Mouse (Mus musculus): ENCODE results near the gene Fez1. TPM values are rescaled to one million over a fixed set of nuclear protein-coding genes. Genes with fewer than 3 reads are reported as not detected.

Fez1 gene
- 100 to 1,000 TPM; 365 to 373 TPM for total RNA-seq (2021)

GRCm38 (mm10) chr9:36821644-36822000, at the start of gene Fez1:
Fez1 (plus strand) TSS chr9:36821864.
- intact Hi-C loops (cut with DNase I): no loop called here
- DNase-seq: peak; percentile 93

- no peak for DNase-seq
- intact Hi-C loops (cut with DNase I): loop anchor here (10.0 kb wide), 1 partner anchor 81 kb away; no protein-coding TSS in a partner anchor
Measured at GRCm38 (mm10) chr9:36783921-36784320, 37.7 kb upstream of the Fez1 start.

- intact Hi-C loops (cut with DNase I): no loop called here
- no peak for DNase-seq
Measured at GRCm38 (mm10) chr9:36792191-36792590, 29.5 kb upstream of the Fez1 start.

- intact Hi-C loops (cut with DNase I): no loop called here
- no peak for DNase-seq
Measured at GRCm38 (mm10) chr9:36794487-36794886, 27.2 kb upstream of the Fez1 start.

- intact Hi-C loops (cut with DNase I): no loop called here
- DNase-seq: no peak
Measured at GRCm38 (mm10) chr9:36795556-36795955, 26.1 kb upstream of the Fez1 start.

- DNase-seq: no peak
Measured at GRCm38 (mm10) chr9:36796224-36796623, 25.4 kb upstream of the Fez1 start.

GRCm38 (mm10) chr9:36796781-36797555, 24.7 kb upstream of the Fez1 start, which contains the start of gene Ei24:
Ei24 (minus strand) TSS chr9:36797393.
- peak; percentile 96 for DNase-seq
- intact Hi-C loops (cut with DNase I): no loop called here

More at GRCm38 (mm10) chr9:36796224-36796623, 25.4 kb upstream of the Fez1 start:
- intact Hi-C loops (cut with DNase I): no loop called here

- intact Hi-C loops (cut with DNase I): no loop called here
- DNase-seq: no peak
Measured at GRCm38 (mm10) chr9:36801961-36802360, 19.7 kb upstream of the Fez1 start.

- DNase-seq: no peak
- intact Hi-C loops (cut with DNase I): no loop called here
Measured at GRCm38 (mm10) chr9:36802951-36803350, 18.7 kb upstream of the Fez1 start.

- no peak for DNase-seq
- intact Hi-C loops (cut with DNase I): no loop called here
Measured at GRCm38 (mm10) chr9:36803386-36803785, 18.3 kb upstream of the Fez1 start.

- intact Hi-C loops (cut with DNase I): no loop called here
- DNase-seq: no peak
Measured at GRCm38 (mm10) chr9:36803926-36804325, 17.7 kb upstream of the Fez1 start.

GRCm38 (mm10) chr9:36805256-36805975, 16.2 kb upstream of the Fez1 start:
- DNase-seq: no peak
- intact Hi-C loops (cut with DNase I): no loop called here

GRCm38 (mm10) chr9:36808126-36808785, 13.4 kb upstream of the Fez1 start:
- DNase-seq: no peak
- intact Hi-C loops (cut with DNase I): no loop called here

- no peak for DNase-seq
- intact Hi-C loops (cut with DNase I): no loop called here
Measured at GRCm38 (mm10) chr9:36814486-36814885, 7.2 kb upstream of the Fez1 start.

GRCm38 (mm10) chr9:36818905-36819304, 2.8 kb upstream of the Fez1 start:
- intact Hi-C loops (cut with DNase I): no loop called here
- DNase-seq: no peak

- intact Hi-C loops (cut with DNase I): no loop called here
- no peak for DNase-seq
Measured at GRCm38 (mm10) chr9:36820969-36821643, 558 bp upstream of the Fez1 start.

GRCm38 (mm10) chr9:36822024-36822423, 360 bp downstream of the Fez1 start:
- no peak for DNase-seq
- intact Hi-C loops (cut with DNase I): no loop called here

GRCm38 (mm10) chr9:36826612-36827363, 5.1 kb downstream of the Fez1 start:
- intact Hi-C loops (cut with DNase I): no loop called here
- no peak for DNase-seq

- no peak for DNase-seq
- intact Hi-C loops (cut with DNase I): no loop called here
Measured at GRCm38 (mm10) chr9:36831401-36831800, 9.7 kb downstream of the Fez1 start.

- intact Hi-C loops (cut with DNase I): no loop called here
- DNase-seq: peak; percentile 90
Measured at GRCm38 (mm10) chr9:36832529-36832928, 10.9 kb downstream of the Fez1 start.
